Mouse (Mus musculus) cerebellum, postnatal 36 days (tissue): ENCODE measurements around the gene Foxk2.
"Not testable (repeated sequence)": the region's sequence is repeated elsewhere in the genome, so short reads cannot be mapped to it uniquely, and the experiment has no call there.

Source experiments
- DNase-seq, 2 experiments: peaks; one replicate each; pipeline ENCODE4 v3.0.0; 2021 to 2022; ENCODE audit warnings: mixed read lengths in 2 of 2

Gene Foxk2

DNA sequence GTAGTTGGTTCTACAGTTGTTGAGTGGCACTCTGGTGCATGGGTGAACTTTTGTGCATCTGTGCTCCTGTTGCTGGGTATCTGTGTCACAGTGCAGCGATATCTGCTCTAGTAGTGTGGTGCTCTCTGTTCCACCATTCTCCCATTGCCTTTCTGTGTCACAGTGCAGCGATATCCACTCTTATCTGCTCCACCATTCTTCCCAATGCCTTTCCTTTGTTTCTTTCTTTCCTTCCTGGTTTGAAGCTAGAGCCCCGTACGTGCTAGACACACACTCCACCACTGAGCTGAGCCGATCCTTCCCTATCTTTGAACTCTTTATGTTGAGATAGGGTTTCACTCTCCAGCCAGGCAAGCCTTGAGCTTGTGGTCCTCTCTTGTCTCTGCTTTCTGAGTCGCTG lies 23.1 kb downstream of the Foxk2 start:
- no peak for DNase-seq

DNA sequence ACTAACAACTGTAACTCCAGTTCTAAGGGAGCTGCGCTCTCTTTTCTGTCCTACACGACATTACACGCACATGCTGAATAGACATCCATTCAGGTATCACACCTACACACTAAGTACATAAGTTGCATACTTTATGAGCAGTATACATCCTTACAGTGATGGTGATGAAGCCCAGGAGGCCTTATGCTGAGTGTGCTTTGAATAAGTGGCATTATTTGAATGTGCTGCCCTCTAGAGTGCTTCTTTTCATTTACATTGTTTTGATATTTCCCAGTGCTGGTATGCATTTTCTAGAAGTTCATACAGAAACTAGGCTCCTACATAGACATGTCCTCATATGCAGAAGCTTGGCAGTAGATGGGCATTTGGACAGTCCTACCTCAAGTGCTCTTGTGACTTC lies 30.1 kb downstream of the Foxk2 start:
- DNase-seq, result no peak

DNA sequence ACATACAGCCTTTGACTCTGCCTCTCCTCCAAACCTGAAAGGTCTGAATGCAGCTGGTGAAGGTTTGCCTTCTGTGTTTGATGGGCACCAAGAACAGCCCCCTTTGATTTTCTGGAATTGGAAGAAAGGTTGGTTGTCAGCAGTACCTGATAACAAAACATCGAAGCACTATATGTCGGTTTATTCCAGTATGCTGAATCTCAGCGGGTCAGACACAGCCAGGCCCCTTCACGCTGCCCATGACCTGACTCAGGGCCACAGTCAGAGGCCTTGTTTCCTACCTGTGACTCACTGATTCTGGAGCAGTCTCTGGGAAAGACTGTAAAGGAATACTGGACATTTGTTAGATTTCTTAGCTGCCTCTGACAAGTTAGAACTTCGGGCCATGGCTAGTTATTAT lies 35.0 kb downstream of the Foxk2 start:
- DNase-seq, result no peak

DNA sequence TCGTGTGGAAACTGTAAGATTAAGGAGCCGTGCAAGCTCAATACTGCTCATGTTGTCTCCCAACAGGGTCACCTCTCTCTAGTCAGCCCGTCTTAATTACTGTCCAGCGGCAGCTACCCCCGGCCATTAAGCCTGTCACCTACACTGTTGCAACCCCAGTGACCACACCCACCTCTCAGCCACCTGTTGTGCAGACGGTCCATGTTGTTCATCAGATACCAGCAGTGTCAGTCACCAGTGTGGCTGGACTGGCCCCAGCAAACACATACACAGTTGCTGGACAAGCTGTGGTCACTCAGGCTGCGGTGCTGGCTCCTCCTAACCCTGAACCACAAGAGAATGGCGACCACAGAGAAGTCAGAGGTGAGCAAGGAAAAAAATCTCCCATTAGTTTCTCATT lies 38.7 kb downstream of the Foxk2 start:
- no peak for DNase-seq

DNA sequence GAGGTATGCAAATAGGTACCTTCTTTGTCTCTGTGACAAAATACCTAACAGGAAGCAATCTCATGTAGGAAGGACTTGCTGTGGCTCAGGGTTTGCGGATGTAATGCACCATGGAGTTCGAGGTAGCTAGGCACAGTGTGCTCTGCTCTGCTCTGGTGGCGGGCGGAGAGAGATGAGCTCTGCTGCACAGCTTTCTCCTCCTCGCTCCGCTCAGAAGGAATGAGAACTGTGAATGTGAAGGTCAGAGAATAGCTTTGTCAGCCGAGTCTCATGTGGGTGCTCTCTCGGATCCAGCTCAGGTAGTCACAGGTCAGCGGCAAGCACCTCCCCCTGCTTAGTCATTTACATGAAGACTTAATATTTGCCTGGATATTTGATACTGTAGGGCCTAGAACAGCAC lies 40.5 kb downstream of the Foxk2 start:
- no peak for DNase-seq

DNA sequence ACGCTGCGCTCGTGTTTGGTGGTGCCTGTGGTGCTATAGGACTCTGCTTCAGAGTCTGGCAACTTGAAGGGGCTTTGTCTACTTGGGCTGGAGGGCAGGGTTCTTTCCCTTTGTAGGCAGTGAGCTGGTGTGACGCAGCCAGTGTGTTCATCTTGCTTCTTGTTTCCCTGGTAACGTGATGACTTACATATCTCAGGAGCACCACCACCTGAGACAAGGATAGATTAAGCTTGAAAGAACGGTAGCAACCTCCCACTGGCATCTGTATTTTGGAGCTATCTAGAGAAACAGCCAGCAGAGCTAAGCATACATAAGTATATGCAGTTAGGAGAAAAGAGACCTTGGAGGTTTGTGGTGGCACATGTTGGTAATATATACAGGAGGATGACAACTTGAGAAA lies 45.6 kb downstream of the Foxk2 start:
- DNase-seq, result no peak

DNA sequence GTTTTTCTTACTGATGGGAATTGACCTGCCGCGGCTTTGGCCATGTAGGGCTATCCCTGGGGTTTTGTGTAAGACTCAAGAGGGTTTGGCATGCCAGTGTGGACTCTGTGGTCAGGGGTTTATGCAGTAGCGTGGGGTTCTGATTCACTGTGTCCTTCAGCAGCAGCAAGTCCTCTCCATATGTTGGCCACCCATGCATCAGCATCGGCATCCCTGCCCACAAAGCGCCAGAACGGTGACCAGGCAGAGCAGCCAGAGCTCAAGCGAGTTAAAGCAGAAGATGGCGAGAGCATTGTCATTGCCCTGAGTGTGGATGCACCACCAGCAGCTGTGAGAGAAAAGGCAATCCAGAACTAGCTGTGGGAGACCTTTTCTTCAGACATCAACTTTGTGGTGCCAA lies 46.8 kb downstream of the Foxk2 start:
- no peak for DNase-seq

DNA sequence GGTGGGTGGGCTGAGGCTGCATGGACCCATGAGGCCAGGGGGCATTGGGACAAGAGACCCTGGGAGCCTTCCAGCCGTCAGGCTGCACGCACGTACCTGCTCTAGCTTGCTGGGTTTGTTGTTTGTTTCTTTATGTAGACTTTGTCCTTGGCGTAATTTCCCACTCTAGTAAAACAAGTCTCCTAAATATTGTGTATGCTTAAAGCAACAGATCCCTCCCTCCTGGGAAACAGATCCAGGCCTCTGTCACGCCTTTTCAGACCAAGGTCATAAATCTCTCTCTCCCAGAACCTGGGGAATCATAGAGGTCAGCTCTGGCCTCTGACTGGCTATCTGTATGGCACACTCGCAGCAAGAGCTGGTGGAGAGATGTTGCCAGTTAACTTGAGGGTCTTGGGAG lies 47.9 kb downstream of the Foxk2 start:
- not testable (repeated sequence) for DNase-seq

DNA sequence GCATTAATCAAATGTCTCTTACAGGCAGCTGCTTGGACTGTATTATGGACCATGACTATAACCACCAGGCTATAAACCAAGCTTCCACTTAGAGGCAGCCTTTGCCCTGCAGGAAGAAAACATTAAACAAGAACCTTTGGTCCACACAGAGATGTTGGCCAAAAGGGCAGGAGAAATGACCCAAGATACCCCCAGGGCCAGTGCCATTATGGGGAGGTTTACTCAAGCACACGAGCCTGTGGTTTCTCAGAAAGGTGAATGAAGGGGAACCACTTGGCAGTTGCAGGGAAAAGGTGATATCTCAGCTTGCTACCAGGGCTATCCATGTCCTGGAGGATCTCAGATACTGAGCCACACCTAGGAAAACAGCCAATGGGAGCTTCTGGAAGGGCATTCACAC lies 66.2 kb downstream of the Foxk2 start:
- no peak for DNase-seq

DNA sequence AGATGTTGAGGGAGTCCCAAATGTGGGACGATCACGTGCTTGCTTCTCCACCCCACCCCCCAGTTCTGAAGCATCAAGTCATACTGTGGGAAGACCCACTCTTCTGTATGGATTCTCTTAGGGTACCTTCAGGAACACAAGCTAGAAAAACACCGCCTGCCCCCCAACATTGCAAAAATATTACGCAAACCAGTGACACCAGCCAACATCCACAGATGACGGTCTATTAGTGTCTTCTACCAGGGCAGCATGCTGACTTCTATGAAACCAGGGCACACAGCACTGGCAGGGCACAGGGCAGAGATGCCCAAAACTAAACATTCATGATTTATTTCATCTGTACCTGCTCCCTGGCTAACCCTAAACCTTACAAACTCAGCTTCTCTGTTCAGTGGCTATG lies 66.9 kb downstream of the Foxk2 start:
- DNase-seq, result no peak

DNA sequence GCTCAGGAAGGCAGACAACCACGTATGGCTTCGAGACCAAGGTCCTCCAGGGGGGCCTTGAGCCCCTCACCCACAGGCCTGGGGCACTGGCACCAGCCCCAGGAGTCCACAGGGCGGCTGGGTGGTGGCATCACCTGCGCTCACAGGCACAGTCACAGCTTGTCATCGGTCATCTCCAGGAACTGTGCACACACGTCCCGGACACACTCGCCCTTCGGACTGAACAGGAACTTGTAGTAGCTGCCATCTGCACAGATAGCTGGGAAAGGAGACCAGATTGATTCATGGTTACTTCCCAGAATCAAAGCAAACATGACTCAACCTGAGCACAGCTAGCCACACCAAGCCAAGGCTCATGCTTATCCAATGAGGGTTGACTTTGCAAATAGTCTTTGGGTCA lies 68.4 kb downstream of the Foxk2 start:
- peak in 1 of 2 experiments; percentile 18 for DNase-seq

DNA sequence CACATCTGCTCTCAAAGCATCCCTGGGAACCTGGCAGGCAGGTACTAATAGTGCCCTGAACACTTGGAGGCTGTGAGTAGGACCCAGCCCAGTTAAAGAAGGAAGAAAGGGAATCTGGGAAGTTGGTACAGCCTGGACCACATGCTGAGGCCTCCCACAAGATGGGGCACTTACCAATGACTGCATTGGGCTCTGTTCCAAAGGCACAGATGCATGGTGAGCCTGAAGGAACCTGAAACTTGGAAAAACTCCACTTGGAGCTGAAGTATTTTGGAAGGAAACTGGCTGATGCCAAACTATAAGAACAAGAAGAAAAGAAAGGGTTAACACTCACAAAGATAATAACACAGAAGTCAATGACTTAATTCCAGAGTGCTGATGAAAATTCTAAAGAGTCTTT lies 68.8 kb downstream of the Foxk2 start:
- DNase-seq, result no peak

DNA sequence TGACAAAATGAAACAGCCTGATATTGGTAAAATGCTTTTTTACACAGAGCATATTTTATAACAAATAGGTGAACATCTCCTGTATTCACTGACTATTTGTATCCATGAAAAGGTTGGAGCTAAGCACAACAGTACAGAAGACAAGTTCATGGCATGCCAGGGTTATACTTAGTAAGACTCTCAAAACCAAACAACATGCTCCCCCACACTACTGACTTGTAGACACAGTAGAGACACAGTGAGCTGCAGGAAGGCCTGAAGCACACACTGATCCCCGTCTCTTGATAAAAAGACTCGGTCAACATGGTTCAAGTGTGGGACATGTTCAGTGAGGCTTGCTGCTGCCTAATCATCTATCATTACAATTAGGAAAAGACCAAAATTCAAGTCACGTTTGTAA lies 71.9 kb downstream of the Foxk2 start:
- DNase-seq, result no peak

DNA sequence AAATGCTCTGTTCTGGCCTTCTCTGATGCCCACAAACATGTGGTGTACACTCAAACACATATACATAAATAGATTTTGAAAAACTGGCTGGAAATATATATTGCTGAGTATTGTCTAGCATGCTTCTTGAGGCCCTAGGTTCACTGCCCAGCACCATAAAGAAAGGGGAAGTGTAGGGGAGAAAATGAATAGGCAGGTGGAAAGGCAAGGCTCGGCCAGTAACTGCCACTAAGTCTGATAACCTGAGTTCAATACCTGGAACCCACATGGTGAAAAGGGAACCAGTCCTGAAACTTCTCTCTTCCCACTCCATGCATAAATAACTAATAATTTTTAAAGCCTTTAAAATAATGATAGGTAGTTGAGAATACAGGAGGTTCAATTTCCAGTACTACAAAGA lies 79.9 kb downstream of the Foxk2 start:
- DNase-seq, result no peak

DNA sequence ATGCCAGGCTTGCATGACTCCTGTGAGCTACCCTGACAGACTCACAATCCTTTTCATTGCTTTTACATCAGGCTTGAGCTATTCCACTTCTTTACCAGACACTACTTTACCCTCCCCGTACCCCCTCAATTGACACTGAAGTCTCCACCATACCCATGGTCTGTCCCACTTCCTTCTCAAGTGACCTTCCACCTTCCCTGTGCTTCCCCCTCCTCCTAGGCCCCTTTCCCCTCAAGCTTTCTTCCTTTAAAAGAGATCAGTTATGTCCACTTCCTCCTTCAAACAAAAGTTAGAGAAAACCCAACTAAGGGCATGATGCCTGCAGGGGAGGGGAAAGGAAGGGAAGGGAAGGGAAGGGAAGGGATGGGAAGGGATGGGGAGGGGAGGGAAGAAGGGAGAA lies 80.5 kb downstream of the Foxk2 start:
- DNase-seq, result no peak

DNA sequence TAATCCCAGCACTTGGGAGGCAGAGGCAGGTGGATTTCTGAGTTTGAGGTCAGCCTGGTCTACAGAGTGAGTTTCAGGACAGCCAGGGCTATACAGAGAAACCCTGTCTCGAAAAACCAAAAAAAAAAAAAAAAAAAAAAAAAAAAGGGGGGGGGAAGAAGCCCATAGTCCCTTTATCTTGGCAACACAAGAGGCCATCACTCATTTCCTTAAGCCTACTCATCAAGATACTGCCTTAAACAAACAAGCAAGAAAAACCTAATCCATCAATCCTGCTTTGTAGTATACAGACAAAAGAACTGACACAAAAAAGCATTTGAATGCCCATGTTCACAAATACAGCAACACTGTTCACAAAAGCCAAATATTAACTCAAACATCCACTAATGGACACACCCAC lies 82.6 kb downstream of the Foxk2 start:
- not testable (repeated sequence) for DNase-seq

DNA sequence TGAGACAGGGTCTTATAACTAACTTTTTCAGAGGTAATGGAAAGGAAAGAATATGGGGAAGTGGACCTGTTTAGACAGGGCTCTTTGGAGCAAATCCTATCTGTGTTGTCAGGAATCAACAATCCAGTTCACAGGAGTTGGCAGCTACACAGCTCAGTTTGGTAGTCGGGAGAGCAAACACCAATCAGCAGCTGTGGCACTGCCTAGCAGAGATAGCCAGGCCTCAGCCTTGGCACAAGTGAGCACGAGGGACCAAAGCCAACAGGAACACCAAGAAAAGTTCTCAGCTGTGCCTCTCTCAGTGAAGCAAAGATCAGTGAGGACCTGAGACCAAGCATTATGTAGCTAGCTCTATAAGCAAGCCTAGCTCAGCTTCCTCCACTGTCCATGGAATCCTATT lies 87.2 kb downstream of the Foxk2 start:
- no peak for DNase-seq

DNA sequence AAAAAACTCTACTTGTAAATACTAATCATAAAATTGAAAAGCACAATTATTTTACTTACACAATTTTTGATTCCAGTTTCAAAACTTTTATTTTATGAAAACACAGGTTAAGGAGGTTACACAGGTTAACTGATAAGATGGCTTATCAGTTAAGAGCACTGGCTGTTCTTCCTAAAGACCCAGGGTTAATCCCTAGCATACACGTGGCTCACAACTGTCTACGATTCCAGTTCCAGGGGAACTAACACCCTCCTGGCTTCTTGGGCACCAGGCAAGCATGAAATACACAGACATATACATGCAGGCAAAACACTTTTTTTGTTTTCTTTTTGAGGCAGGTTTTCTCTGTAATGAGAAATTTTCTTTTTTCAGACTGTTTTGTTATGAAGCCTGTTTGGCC lies 88.4 kb downstream of the Foxk2 start:
- DNase-seq, result no peak

DNA sequence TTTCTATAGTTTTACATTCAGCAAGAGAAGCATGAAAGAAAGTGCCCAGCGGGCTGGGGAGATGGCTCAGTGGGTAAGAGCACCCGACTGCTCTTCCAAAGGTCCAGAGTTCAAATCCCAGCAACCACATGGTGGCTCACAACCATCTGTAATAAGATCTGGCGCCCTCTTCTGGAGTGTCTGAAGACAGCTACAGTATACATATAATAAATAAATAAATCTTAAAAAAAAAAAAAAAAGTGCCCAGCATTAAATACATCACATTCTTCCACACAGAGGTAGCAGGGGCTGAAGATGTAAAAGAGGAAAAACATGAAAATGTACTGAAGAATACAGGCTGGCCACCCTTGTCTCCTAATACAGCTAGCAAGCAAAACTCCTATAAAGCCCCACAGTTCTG lies 88.9 kb downstream of the Foxk2 start:
- not testable (repeated sequence) for DNase-seq

DNA sequence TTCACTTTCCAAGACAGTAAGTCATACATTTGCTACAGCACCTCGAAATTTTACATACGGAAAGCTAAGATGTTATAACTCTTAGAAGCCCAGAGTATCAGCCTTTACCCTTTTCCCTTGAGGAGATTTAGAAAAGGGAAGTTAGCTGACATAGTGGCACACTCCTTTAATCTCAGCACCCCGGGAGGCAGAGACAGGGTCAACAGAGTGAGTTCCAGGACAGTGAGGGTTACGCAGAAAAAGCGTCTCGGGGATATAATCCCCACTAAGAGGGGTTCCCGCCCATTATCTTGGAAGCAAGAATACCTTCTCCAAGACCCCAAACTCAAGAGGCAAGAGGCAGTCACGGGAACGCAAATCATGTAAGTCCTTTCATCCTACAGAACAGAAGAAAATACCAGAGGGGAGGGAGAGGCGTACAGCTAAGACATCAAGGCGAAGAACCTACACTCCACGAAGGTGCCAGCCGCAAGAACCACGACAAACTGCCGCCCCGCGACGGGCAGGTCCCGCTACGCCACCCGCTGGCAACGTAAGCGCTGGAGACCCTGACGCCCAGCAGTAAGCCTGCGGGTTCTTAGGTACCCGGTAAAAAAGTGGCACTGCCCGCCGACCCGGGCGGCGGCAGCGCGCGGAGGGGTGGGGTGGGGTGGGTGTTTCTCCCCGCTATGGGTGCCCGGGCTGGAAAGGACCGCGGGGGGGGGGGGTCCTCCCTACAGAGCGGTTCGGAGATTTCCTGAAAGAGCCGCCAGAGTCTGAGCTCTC lies 93.7 kb downstream of the Foxk2 start:
- peak; percentile 20 to 33 for DNase-seq

DNA sequence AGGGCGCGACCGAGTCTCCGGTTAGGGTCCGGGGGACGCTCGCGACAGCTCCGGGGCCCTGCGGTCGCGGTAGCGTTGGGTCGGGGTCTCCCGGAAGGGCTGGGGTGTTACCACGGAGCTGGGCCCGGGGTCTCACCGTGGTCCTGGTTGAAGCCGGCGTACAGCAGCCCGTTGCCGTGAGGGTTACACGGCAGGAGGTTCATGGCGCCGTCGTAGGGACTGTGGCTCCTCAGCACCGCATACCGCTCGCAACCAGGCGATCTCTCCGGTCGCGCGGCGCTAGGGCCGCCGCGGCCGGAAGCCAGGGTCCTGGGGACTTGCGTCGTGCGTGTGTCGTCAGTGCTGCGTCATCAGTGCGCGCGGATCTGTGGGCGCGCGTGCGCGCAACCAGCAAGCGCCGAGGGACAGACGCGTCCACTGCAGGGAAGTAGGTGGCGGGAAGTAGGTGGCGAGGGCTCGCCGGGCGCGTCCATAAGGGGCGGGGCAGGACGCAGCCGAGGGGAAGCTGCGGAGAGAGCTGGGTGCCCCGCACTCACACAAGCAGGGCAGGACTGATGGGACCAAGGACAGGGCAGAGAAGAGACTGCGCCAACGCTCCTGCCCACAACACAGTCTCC lies 94.4 kb downstream of the Foxk2 start, which contains the start of gene Wdr45b:
Gene Wdr45b, minus strand, starts transcription at position 355 of the 617 bp plus-strand sequence.
- DNase-seq, result peak; percentile 99
